Mouse (Mus musculus): ENCODE results near the gene Cd52. TPM values are rescaled to one million over a fixed set of nuclear protein-coding genes. Genes with fewer than 3 reads are reported as not detected.

The Cd52 gene
- polyA plus RNA-seq, 1 experiment from 2014 or later = 24.3 TPM

- WGBS = 76% methylated on average over 16 of the region's 16 CpGs
- H3K4me2 ChIP-seq (ENCODE audit: low read length) = no peak overlapping the region
- 0 out of 2 replicates have a peak, but pooled peaks have one; percentile 30 for ATAC-seq (replicated peaks; ENCODE audit: low FRiP score, low TSS enrichment, low read depth)
- H3K27ac ChIP-seq (ENCODE audit: low read depth) = no peak overlapping the region
- H3K9ac ChIP-seq (ENCODE audit: low read length) = no peak overlapping the region
- no peaks in the 10 kb centered on the region for H3K9me3 ChIP-seq (ENCODE audit: control insufficient read depth, low read length)
- peaks cover 8% of the 10 kb centered on the region; the same call in 1 of the 2 replicates for H3K4me1 ChIP-seq (replicated peaks; ENCODE audit: control insufficient read depth, insufficient read depth, low read length)
- H3K4me3 ChIP-seq (ENCODE audit: low read depth, low read length) = no peak overlapping the region
- H3K27me3 ChIP-seq (replicated peaks; ENCODE audit: control insufficient read depth, insufficient read depth, low read length) = no peaks in the 10 kb centered on the region
- no peaks in the 10 kb centered on the region for H3K36me3 ChIP-seq (ENCODE audit: control insufficient read depth, insufficient read depth, low read length)
- DNase-seq (ENCODE audit: low spot score) = no peak
Measured at GRCm38 (mm10) chr4:134115215-134116144, 20.6 kb upstream of the Cd52 start.

DNA sequence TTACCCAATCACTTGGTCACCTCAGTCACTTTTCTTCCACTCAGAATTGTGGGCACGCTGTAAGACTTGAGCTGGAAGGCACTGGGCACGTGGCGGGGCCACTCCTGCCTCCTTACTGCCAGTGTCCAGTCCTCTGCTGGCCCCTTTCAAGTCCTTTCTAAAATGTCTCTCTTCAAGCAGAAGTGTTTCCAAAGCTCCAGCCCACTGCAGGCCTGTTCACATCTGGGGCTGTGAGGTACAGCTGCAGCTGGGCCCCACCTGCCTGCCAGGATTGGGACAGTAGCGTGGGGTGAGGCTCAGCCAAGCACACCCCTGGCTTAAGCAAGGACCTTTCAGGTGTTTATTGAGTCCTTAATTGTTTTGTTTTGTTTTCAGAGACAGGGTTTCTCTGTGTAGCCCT, 19.2 kb upstream of the Cd52 start:
- DNase-seq (ENCODE audit: low spot score) (no peak), ATAC-seq (replicated peaks; ENCODE audit: low FRiP score, low TSS enrichment, low read depth) (no peak)
- no peak overlapping the region for H3K4me2 ChIP-seq (ENCODE audit: low read length)
- peaks cover 8% of the 10 kb centered on the region; the same call in 1 of the 2 replicates for H3K4me1 ChIP-seq (replicated peaks; ENCODE audit: control insufficient read depth, insufficient read depth, low read length)
- H3K27me3 ChIP-seq (replicated peaks; ENCODE audit: control insufficient read depth, insufficient read depth, low read length) = no peaks in the 10 kb centered on the region
- no peaks in the 10 kb centered on the region for H3K9me3 ChIP-seq (ENCODE audit: control insufficient read depth, low read length)
- WGBS = 91% methylated on average over 4 of the region's 4 CpGs
- no peak overlapping the region for H3K9ac ChIP-seq (ENCODE audit: low read length)
- H3K4me3 ChIP-seq (ENCODE audit: low read depth, low read length) = no peak overlapping the region
- H3K36me3 ChIP-seq (ENCODE audit: control insufficient read depth, insufficient read depth, low read length) = no peaks in the 10 kb centered on the region
- H3K27ac ChIP-seq (ENCODE audit: low read depth) = no peak overlapping the region

DNA sequence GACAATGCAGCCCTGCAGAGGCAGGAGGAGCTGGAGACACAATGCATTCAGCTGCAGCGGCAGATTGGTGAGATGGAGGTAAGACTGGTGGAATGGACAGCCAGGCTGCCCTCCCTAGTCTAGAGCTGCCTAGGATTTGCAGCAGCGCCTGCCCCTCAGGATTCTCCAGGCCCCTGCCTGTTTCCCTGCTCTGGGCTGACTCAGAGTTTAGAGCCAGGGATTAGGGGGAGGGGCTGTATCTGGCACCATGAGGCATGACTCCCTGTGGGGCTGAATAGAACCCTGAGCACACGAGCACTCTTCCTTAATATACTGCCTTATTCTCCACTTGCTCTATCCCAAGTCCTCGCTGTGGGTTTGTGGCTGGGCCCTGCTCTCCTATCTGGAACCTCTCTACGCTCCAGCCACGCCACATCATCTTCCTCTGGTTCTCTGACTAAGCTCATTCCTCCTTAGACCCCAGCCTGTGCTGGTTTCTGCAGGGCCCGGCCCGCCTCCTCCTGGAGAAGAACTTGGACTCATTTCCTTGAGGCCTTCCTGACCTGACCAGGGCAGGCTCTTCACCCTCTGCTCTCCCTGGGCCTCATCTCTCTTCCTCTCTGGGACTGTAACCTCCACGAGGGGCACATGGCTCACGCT, 18.6 kb upstream of the Cd52 start:
- no peak overlapping the region for H3K27ac ChIP-seq (ENCODE audit: low read depth)
- no peaks in the 10 kb centered on the region for H3K27me3 ChIP-seq (replicated peaks; ENCODE audit: control insufficient read depth, insufficient read depth, low read length)
- H3K9me3 ChIP-seq (ENCODE audit: control insufficient read depth, low read length) = no peaks in the 10 kb centered on the region
- peaks cover 8% of the 10 kb centered on the region; the same call in 1 of the 2 replicates for H3K4me1 ChIP-seq (replicated peaks; ENCODE audit: control insufficient read depth, insufficient read depth, low read length)
- H3K36me3 ChIP-seq (ENCODE audit: control insufficient read depth, insufficient read depth, low read length) = no peaks in the 10 kb centered on the region
- 58% methylated on average over 10 of the region's 10 CpGs for WGBS
- H3K9ac ChIP-seq (ENCODE audit: low read length) = no peak overlapping the region
- H3K4me2 ChIP-seq (ENCODE audit: low read length) = no peak overlapping the region
- H3K4me3 ChIP-seq (ENCODE audit: low read depth, low read length) = no peak overlapping the region
- DNase-seq (ENCODE audit: low spot score) (no peak), ATAC-seq (replicated peaks; ENCODE audit: low FRiP score, low TSS enrichment, low read depth) (0 out of 2 replicates have a peak, but pooled peaks have one; percentile 42)

DNA sequence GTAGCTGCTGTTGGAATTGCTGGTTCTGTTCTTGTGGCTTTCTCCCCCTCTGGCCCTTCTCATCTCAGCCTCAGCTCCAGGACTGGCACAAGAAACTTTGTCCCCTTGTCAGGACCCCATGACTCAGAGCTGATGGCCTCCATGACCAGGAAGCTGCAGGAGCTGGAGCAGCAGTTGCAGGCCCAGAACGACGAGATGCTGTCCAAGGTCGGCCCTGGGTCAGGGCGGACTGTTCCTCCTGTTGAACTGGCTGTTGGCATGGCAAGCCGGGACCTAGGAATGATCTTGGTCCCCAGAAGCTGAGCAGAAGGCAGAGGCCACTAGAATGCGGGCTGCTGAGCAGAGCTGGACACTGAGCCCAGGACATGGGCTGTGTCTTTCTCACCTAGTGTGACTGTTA, 17.5 kb upstream of the Cd52 start:
- Histone ChIP-seq H3K4me1 (replicated peaks; ENCODE audit: control insufficient read depth, insufficient read depth, low read length) (peaks cover 8% of the 10 kb centered on the region; the same call in 1 of the 2 replicates), H3K9me3 (ENCODE audit: control insufficient read depth, low read length) (no peaks in the 10 kb centered on the region), H3K27ac (ENCODE audit: low read depth) (no peak overlapping the region), H3K4me2 (ENCODE audit: low read length) (no peak overlapping the region), H3K4me3 (ENCODE audit: low read depth, low read length) (no peak overlapping the region), H3K36me3 (ENCODE audit: control insufficient read depth, insufficient read depth, low read length) (no peaks in the 10 kb centered on the region), H3K9ac (ENCODE audit: low read length) (no peak overlapping the region), H3K27me3 (replicated peaks; ENCODE audit: control insufficient read depth, insufficient read depth, low read length) (no peaks in the 10 kb centered on the region)
- DNase-seq (ENCODE audit: low spot score) (no peak), ATAC-seq (replicated peaks; ENCODE audit: low FRiP score, low TSS enrichment, low read depth) (no peak)
- 55% methylated on average over 6 of the region's 6 CpGs for WGBS

GRCm38 (mm10) chr4:134110653-134111052, 15.8 kb upstream of the Cd52 start:
- no peaks in the 10 kb centered on the region for H3K9me3 ChIP-seq (ENCODE audit: control insufficient read depth, low read length)
- WGBS = 52% methylated on average over 3 of the region's 3 CpGs
- no peak for DNase-seq (ENCODE audit: low spot score)

GRCm38 (mm10) chr4:134108196-134108595, 13.3 kb upstream of the Cd52 start:
- ATAC-seq (replicated peaks; ENCODE audit: low FRiP score, low TSS enrichment, low read depth) (no peak), DNase-seq (ENCODE audit: low spot score) (no peak)
- no peak overlapping the region for H3K4me3 ChIP-seq (ENCODE audit: low read depth, low read length)
- H3K4me2 ChIP-seq (ENCODE audit: low read length) = no peak overlapping the region
- 26% methylated on average over 5 of the region's 5 CpGs for WGBS
- H3K36me3 ChIP-seq (ENCODE audit: control insufficient read depth, insufficient read depth, low read length) = no peaks in the 10 kb centered on the region
- H3K9ac ChIP-seq (ENCODE audit: low read length) = no peak overlapping the region
- H3K4me1 ChIP-seq (replicated peaks; ENCODE audit: control insufficient read depth, insufficient read depth, low read length) = peaks cover 2% of the 10 kb centered on the region; the same call in 1 of the 2 replicates
- no peak overlapping the region for H3K27ac ChIP-seq (ENCODE audit: low read depth)
- no peaks in the 10 kb centered on the region for H3K9me3 ChIP-seq (ENCODE audit: control insufficient read depth, low read length)
- H3K27me3 ChIP-seq (replicated peaks; ENCODE audit: control insufficient read depth, insufficient read depth, low read length) = no peaks in the 10 kb centered on the region

More at GRCm38 (mm10) chr4:134110653-134111052, 15.8 kb upstream of the Cd52 start:
- Histone ChIP-seq H3K36me3 (ENCODE audit: control insufficient read depth, insufficient read depth, low read length) (no peaks in the 10 kb centered on the region), H3K27ac (ENCODE audit: low read depth) (no peak overlapping the region), H3K4me3 (ENCODE audit: low read depth, low read length) (no peak overlapping the region), H3K9ac (ENCODE audit: low read length) (no peak overlapping the region), H3K4me2 (ENCODE audit: low read length) (no peak overlapping the region), H3K27me3 (replicated peaks; ENCODE audit: control insufficient read depth, insufficient read depth, low read length) (no peaks in the 10 kb centered on the region), H3K4me1 (replicated peaks; ENCODE audit: control insufficient read depth, insufficient read depth, low read length) (peaks cover 6% of the 10 kb centered on the region; the same call in 1 of the 2 replicates)
- no peak for ATAC-seq (replicated peaks; ENCODE audit: low FRiP score, low TSS enrichment, low read depth)

DNA sequence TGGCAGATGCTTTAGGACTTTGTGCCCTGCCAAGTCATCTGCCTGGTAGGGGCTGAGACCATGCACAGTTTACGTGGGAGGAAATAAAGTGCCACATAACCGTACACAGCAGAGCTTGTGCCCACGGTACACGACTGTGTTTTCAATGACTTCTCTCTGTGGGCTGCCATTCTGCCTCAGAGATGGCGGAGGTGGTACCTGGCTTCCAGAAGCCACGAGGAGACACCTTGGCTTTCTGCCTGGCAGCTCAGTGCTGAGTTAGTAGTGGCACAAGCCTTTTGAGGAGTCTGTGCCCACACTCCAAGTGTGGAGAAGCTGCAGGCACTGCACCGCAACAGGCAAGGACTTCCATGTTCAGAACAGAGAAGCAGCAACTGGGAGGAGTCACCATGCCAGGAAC, 12.8 kb upstream of the Cd52 start:
- no peak overlapping the region for H3K4me2 ChIP-seq (ENCODE audit: low read length)
- H3K4me1 ChIP-seq (replicated peaks; ENCODE audit: control insufficient read depth, insufficient read depth, low read length) = 0 out of 2 replicates have a peak, but pooled peaks cover 2% of the 10 kb centered on the region
- DNase-seq (ENCODE audit: low spot score) (no peak), ATAC-seq (replicated peaks; ENCODE audit: low FRiP score, low TSS enrichment, low read depth) (no peak)
- H3K9me3 ChIP-seq (ENCODE audit: control insufficient read depth, low read length) = no peaks in the 10 kb centered on the region
- no peak overlapping the region for H3K27ac ChIP-seq (ENCODE audit: low read depth)
- H3K36me3 ChIP-seq (ENCODE audit: control insufficient read depth, insufficient read depth, low read length) = no peaks in the 10 kb centered on the region
- 87% methylated on average over 7 of the region's 7 CpGs for WGBS
- H3K4me3 ChIP-seq (ENCODE audit: low read depth, low read length) = no peak overlapping the region
- no peaks in the 10 kb centered on the region for H3K27me3 ChIP-seq (replicated peaks; ENCODE audit: control insufficient read depth, insufficient read depth, low read length)
- H3K9ac ChIP-seq (ENCODE audit: low read length) = no peak overlapping the region

DNA sequence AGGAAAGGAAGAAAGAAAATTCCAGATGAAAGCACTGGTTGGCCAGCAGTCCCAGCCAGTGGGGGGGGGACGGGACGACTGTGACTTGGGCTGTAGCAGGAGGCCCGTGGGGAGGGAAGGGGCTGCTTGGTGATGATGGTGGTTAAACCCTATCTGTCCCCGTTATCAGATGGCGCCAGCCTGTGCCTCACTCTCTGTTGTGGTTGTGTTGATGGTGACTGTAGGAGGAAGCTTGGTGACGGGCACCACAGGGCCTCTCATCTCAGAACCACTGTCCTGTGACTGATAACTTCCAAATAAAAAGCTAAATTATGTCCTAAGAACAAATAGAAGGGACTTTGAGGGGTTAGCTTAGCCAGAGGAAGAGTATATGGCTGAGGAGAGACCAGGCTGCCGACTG, 11.2 kb upstream of the Cd52 start:
- ATAC-seq (replicated peaks; ENCODE audit: low FRiP score, low TSS enrichment, low read depth) (no peak), DNase-seq (ENCODE audit: low spot score) (no peak)
- 0 out of 2 replicates have a peak, but pooled peaks cover 2% of the 10 kb centered on the region for H3K4me1 ChIP-seq (replicated peaks; ENCODE audit: control insufficient read depth, insufficient read depth, low read length)

More for the DNA sequence above, 11.2 kb upstream of the Cd52 start:
- no peaks in the 10 kb centered on the region for H3K9me3 ChIP-seq (ENCODE audit: control insufficient read depth, low read length)
- no peak overlapping the region for H3K4me2 ChIP-seq (ENCODE audit: low read length)
- H3K36me3 ChIP-seq (ENCODE audit: control insufficient read depth, insufficient read depth, low read length) = no peaks in the 10 kb centered on the region
- H3K27ac ChIP-seq (ENCODE audit: low read depth) = no peak overlapping the region
- no peaks in the 10 kb centered on the region for H3K27me3 ChIP-seq (replicated peaks; ENCODE audit: control insufficient read depth, insufficient read depth, low read length)
- no peak overlapping the region for H3K4me3 ChIP-seq (ENCODE audit: low read depth, low read length)
- H3K9ac ChIP-seq (ENCODE audit: low read length) = no peak overlapping the region
- 76% methylated on average over 7 of the region's 7 CpGs for WGBS
